Mouse (Mus musculus) ES-Bruce4 (cell line): Measurements from ENCODE around the gene Nosip.

ENCODE experiments used
- CTCF ChIP-seq: IDR thresholded peaks from one replicate; pipeline ENCODE4 v1.8.1; 2011; ENCODE audit warnings: low read depth, low read length
- EP300 ChIP-seq: IDR thresholded peaks from 2 replicates; pipeline ENCODE4 v1.6.1; 2011; ENCODE audit warnings: low read depth, low read length; ENCODE audit not compliant: insufficient read depth
- POLR2A ChIP-seq: IDR thresholded peaks from one replicate; pipeline ENCODE4 v1.8.1; 2011; ENCODE audit warnings: low read length; ENCODE audit not compliant: insufficient read depth

GRCm38 (mm10) chr7:45094121-45094520 is 31.9 kb downstream of the Nosip start:
- TF ChIP-seq POLR2A (no peak), CTCF (no peak), EP300 (no peak)
